Mouse (Mus musculus) testis, postnatal 10 days (tissue): ENCODE results near the gene Ripk4.

Source experiments
- DNase-seq: peaks from one replicate; pipeline ENCODE4 v3.0.0; 2021; ENCODE audit warnings: low spot score

The Ripk4 gene

GRCm38 (mm10) chr16:97763061-97763989 is at the start of gene Ripk4:
Gene Ripk4, minus strand, starts transcription at chr16:97763787.
- DNase-seq = peak; percentile 66

- DNase-seq = no peak
Observed at GRCm38 (mm10) chr16:97808881-97809280, 45.3 kb upstream of the Ripk4 start.

GRCm38 (mm10) chr16:97805646-97806045 is 42.1 kb upstream of the Ripk4 start:
- no peak for DNase-seq

DNA sequence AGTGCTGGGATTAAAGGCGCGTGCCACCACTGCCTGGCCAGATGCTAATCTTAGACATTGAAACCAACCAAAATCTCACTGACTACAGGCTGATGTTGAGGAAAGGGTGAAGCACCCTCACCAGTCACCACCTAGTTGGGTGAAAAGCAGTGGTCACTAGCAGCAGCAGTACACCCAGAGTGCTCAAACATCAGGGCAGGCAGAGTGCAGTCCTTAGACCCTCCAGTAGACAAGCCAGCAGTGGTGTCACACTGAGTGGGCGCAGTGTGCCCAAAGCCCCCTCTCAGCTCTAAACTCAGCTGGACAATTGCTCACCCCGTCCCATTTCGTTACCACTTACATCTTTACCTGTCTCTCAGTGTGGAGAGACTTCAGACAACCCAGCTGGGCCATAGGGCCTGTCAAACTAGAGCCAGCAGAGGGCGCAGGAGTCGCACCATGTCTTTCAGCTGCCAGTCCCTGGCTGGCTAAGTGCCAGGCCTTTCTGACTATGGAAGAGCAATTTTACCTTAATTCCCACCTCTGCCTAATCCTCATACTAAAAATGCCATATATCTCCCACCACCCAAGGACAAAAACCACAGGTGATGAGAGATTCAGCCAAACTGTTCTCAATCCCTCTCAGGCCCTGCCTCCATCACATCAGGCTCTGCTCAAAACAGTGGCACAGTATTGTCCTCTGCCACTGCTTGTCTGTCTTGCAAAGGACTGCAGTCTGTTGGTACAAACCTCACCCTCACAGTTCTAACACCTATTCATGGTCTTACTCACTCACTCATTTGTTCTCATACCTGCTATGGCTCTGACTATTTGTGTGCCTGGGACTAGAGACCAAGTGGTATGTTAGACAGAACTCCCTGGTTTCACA is 41.3 kb upstream of the Ripk4 start:
- DNase-seq = peak; percentile 92

- DNase-seq = no peak
Observed at GRCm38 (mm10) chr16:97797950-97798869, 34.6 kb upstream of the Ripk4 start.

- DNase-seq = no peak
Observed at GRCm38 (mm10) chr16:97797212-97797611, 33.6 kb upstream of the Ripk4 start.

DNA sequence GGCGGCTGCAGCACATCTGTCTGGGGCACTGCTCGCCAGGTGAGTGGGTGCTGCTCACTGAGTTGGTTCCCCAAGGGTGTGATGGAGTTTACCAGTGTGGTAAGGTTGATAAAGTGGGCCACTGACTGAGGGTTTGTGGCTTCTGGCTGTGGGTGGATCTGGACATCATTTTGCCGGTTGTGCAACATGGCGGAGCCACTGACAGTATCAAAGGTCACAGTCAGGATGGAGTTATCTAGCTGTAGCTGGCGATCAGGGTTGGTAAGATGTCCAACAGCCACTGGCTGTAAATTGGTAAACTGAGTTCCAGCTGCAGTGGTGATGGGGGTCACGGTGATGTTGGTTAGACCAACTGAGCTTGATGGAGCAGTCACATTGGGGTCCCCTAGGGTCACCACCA is 30.7 kb upstream of the Ripk4 start:
- no peak for DNase-seq

GRCm38 (mm10) chr16:97783057-97783456 is 19.5 kb upstream of the Ripk4 start:
- DNase-seq = no peak

- DNase-seq = peak; percentile 91
Observed at GRCm38 (mm10) chr16:97778353-97779025, 14.9 kb upstream of the Ripk4 start.

- DNase-seq = no peak
Observed at GRCm38 (mm10) chr16:97766501-97766900, 2.9 kb upstream of the Ripk4 start.

GRCm38 (mm10) chr16:97764626-97765025 is 1.0 kb upstream of the Ripk4 start:
- no peak for DNase-seq

DNA sequence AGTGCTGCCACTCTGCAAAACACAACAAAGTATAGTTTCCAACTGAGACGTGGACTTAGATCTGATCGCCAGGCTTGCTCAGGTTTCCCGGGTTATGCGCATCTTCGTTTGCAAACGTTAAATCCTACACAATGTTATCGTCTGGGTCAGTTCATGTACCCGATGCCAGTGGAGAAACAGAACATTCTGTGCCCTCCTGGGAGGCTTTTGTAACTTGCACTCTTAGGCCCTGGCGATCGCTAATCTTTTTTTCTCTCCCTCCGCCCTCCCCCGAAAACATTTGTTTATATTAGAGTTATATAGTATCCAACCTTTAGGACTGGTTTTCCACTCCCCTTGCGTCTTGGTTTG is 378 bp upstream of the Ripk4 start:
- no peak for DNase-seq

DNA sequence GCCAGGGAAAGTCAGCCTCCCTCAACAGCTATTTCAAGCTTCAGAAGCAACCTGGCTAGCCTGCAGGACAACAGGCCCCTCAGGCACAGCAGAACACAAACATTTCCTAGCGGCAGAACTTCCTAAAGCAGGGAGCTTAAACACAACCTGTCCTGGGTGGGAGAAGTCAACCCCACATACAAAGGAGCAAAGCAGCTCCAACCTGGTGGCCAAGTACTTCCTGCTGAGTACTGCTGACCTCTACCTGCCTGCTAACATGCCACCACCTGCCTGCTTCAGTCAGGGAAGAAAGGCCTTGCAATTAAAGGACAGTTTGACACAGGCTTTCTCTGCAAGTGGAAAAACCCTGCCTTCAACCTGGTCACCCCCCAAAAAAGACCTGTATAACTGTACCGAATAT is 1.8 kb downstream of the Ripk4 start:
- DNase-seq = no peak

DNA sequence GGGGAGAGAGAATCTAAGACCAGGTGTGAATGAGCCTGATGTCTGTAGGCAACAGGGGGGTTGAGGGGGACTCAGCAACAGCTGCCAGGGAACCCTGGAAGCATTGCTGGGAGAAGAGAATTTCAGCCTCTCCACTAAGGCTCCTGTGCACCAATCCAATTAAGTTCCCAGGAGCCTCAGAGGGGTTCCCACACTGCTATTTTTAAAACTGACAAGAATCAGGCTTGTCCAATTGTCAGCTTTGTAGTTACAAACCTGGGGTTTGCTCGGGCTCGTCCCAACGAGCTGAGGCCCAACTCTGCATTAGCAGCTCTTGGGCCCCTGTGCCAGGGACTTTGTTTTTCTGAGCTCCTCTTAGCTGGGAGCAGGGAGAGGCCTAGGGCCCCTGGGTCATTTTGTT is 3.9 kb downstream of the Ripk4 start:
- DNase-seq = no peak

- no peak for DNase-seq
Observed at GRCm38 (mm10) chr16:97758288-97758687, 5.3 kb downstream of the Ripk4 start.

DNA sequence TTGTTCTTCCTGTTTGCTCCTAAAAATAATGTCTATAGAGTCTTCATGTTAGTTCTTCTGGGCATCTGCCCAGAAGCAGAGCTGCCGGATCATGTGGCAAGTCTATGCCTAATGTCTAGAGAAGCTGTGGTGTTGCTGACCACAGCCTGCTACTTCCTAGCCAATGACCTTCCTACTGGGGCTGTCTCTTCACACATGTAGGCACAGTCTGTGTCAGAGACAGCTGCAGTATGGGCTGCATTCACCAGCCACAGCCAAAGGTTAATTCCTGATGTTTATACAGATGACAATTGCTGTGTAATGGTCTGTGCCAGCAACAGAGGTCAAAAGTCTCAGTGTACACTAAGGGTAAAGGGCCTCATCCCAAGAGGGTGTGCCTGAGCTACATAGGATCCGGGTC is 7.1 kb downstream of the Ripk4 start:
- no peak for DNase-seq

DNA sequence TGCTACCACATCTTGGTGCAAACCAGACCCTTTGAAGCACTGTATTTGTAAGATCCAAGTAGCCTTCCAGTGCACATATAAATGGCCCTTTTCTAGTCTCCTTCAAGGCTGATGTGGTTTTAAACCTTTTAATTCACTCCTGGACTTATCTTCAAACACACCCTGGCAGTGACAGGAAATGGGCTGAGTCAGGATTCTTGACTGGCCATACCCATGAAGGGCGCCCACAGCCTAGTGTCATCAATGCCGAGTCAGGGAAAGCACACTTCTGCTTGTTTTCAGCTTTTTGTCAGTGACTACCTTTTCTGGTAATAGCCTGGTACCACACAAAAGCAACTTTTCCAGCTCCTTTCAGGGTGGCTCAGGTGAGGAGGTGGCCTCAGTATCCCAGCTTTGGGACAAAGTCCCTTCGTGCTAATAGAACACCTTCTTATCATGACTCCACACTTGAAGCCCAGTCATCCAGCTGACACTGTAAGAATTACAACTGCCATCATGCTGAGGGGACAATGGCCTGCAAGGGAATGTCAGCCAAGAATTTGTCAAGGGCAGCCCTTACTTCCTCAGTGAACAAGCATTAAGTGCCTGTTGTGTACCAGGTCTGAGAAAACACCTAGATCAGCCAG is 11.2 kb downstream of the Ripk4 start:
- DNase-seq = no peak

- no peak for DNase-seq
Observed at GRCm38 (mm10) chr16:97751884-97752283, 11.7 kb downstream of the Ripk4 start.

DNA sequence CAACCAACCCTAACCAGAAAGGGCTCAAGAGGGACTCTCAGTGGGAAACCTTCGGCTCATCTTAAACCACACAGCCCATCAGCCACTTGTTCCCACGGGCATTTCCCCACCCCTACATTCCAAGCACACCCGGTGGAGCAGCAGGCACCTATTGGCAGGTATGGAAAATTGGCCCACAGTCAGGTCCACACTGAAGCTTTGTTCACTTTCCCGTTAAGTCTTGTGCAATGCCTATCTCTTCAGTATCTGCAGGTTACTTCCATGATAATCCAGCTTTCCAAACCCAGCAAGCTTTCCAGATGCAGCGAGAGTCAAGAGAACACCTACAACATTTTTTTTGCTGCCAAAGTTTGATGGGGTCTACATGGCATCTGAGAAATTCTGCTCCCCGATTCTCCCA is 15.2 kb downstream of the Ripk4 start:
- no peak for DNase-seq

GRCm38 (mm10) chr16:97738030-97738429 is 25.6 kb downstream of the Ripk4 start:
- DNase-seq = no peak

DNA sequence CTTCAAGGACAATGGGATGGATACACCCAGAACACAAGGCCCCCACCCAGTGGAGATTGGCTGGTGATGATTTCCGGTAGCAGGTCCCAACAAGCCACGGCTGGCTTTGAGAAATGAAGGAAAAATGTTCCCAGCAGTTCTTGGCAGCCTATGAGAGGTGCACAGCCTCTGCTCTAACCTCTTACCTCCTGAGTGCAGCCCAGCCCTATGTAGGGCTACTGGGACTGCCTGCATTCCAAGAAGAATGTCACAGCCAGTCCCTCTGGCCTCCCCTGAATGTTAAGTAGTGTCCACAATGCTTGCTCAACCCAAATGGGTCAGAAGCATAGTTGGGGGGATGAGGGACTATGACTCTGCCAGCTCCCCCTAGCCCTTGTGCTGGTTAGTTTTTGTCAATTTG is 27.0 kb downstream of the Ripk4 start:
- DNase-seq = no peak
